Mouse (Mus musculus): ENCODE measurements around the gene Slc2a13. TPM values are rescaled to one million over a fixed set of nuclear protein-coding genes. Genes with fewer than 3 reads are reported as not detected.

The Slc2a13 gene
- polyA plus RNA-seq (2012; rRNA removed), result 1.9 and 2.8 TPM in 2 replicates

DNA sequence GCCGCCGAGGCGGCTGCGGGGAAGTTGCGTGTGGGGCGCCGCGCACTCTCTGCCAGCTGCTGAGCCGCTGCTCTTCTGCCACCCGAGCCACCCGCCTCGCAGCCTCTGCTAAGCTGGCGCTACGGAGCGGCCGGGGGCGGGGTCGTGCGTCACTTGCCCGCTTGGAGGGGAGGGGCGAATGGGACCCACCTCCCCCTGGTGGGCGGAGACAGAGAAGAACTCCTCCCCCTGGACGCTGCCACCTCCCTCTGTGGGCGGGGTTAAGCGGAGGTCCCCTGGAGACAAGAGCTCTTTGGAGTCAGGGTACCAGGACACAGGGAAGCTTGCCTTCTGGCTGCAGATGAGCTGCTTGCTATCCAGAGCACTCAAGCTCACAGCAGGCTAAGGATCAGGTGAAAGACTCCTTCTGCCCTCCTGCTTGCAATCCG lies at the start of gene Slc2a13:
TSS of gene Slc2a13 (minus strand) at position 151 of the 428 bp plus-strand sequence.

Other genes with a start within 250 kb of the Slc2a13 start
- 1.6 TPM in 2 replicates for gene Lrrk2, start 99.9 kb upstream of the Slc2a13 start, polyA plus RNA-seq (2012; rRNA removed)

Measured in ovary, adult 2 months (tissue).